Mouse (Mus musculus) heart, embryonic 13.5 days (tissue): Measurements from ENCODE around the gene Cdc37. TPM values are rescaled to one million over a fixed set of nuclear protein-coding genes. Genes with fewer than 3 reads are reported as not detected.

Experiments used
- ATAC-seq: fragments of 200-750 bp; cut with Nextera tagmentation; 2 replicates; pipeline ENCODE4 v1.8.0; 2017; ENCODE audit warnings: moderate TSS enrichment; ENCODE audit not compliant: insufficient number of reproducible peaks, low FRiP score, low TSS enrichment; ENCODE audit errors: extremely low read depth
- H3K27ac ChIP-seq: fragments of 300-500 bp; sonication (generic); replicated peaks from 2 replicates; pipeline ENCODE4 v1.5.1; 2015; ENCODE audit warnings: moderate library complexity, mild to moderate bottlenecking, inconsistent platforms
- H3K27me3 ChIP-seq: fragments of 300-500 bp; sonication (generic); replicated peaks from 2 replicates; pipeline ENCODE4 v1.6.1; 2015; ENCODE audit warnings: mild to moderate bottlenecking, inconsistent platforms
- H3K36me3 ChIP-seq: fragments of 300-500 bp; sonication (generic); 2 replicates; pipeline ENCODE4 v1.6.1; 2015; ENCODE audit warnings: mild to moderate bottlenecking, inconsistent platforms
- H3K4me1 ChIP-seq: fragments of 300-500 bp; sonication (generic); 2 replicates; pipeline ENCODE4 v1.6.1; 2015; ENCODE audit warnings: inconsistent platforms
- H3K4me2 ChIP-seq: fragments of 300-500 bp; sonication (generic); 2 replicates; pipeline ENCODE4 v1.6.1; 2015; ENCODE audit warnings: inconsistent platforms, mild to moderate bottlenecking, moderate library complexity
- H3K4me3 ChIP-seq: fragments of 300-500 bp; sonication (generic); 2 replicates; pipeline ENCODE4 v1.5.1; 2015; ENCODE audit warnings: moderate library complexity, mild to moderate bottlenecking, inconsistent platforms
- H3K9ac ChIP-seq: fragments of 300-500 bp; sonication (generic); 2 replicates; pipeline ENCODE4 v1.6.1; 2015; ENCODE audit warnings: inconsistent platforms, mild to moderate bottlenecking, moderate library complexity
- H3K9me3 ChIP-seq: fragments of 300-500 bp; sonication (generic); 2 replicates; pipeline ENCODE4 v1.6.1; 2016; ENCODE audit warnings: inconsistent platforms
- WGBS: fragments of 180-500 bp; shearing (Covaris S2); methylation state at CpG from one replicate; pipeline ENCODE4 v1.1.7; 2015; ENCODE audit warnings: mixed read lengths; 5-methylcytosine and 5-hydroxymethylcytosine counted together
- polyA plus RNA-seq: library from polyadenylated mRNA; unstranded; fragments of >200 nt; fragmentation: Nextera tagmentation; extraction: Ambion mirVana; gene quantifications from 2 replicates; pipeline ENCODE4 v1.2.1, GENCODE M21; 2015

The Cdc37 gene
- polyA plus RNA-seq, 1 experiment from 2014 or later = 222 TPM

- H3K27me3 ChIP-seq = peaks cover 56% of the 10 kb centered on the region
- no peaks in the 10 kb centered on the region for H3K36me3 ChIP-seq
- peak overlapping the region; percentile 64 for H3K4me3 ChIP-seq
- peak overlapping the region; percentile 97 for H3K27ac ChIP-seq
- no peaks in the 10 kb centered on the region for H3K9me3 ChIP-seq
- WGBS = 32% methylated on average over 3 of the region's 3 CpGs
- H3K4me1 ChIP-seq = peaks cover 56% of the 10 kb centered on the region
- H3K4me2 ChIP-seq = peak overlapping the region; percentile 86
- ATAC-seq = no peak
- peak overlapping the region; percentile 83 for H3K9ac ChIP-seq
These were observed 16.7 kb upstream of the Cdc37 start for GRCm38 (mm10) chr9:21166516-21166915.

GRCm38 (mm10) chr9:21165952-21166451, 16.2 kb upstream of the Cdc37 start:
- Histone ChIP-seq H3K4me1 (peaks cover 57% of the 10 kb centered on the region), H3K27ac (peak overlapping the region; percentile 97; the same call in 1 of the 2 replicates), H3K27me3 (peaks cover 56% of the 10 kb centered on the region), H3K4me3 (peak overlapping the region; percentile 64), H3K4me2 (peak overlapping the region; percentile 86), H3K9me3 (no peaks in the 10 kb centered on the region), H3K36me3 (no peaks in the 10 kb centered on the region), H3K9ac (peak overlapping the region; percentile 83)
- no peak for ATAC-seq
- 1% methylated on average over 47 of the region's 47 CpGs for WGBS

GRCm38 (mm10) chr9:21165041-21165951, 15.5 kb upstream of the Cdc37 start, which contains the start of gene Pde4a:
TSS of gene Pde4a (plus strand) at chr9:21165714.
- Histone ChIP-seq H3K36me3 (no peaks in the 10 kb centered on the region), H3K9ac (peak within 1 kb of the TSS; percentile 83), H3K9me3 (no peaks in the 10 kb centered on the region), H3K27ac (peak within 1 kb of the TSS; percentile 97), H3K4me3 (peak within 1 kb of the TSS; percentile 64), H3K4me1 (peaks cover 57% of the 10 kb centered on the region), H3K27me3 (peaks cover 56% of the 10 kb centered on the region), H3K4me2 (peak within 1 kb of the TSS; percentile 86)
- ATAC-seq = no peak
- WGBS = under 1% methylated on average over 84 of the region's 86 CpGs

- Histone ChIP-seq H3K27ac (no peak overlapping the region), H3K27me3 (peaks cover 56% of the 10 kb centered on the region), H3K4me1 (peaks cover 54% of the 10 kb centered on the region), H3K9ac (peak overlapping the region; percentile 68), H3K36me3 (no peaks in the 10 kb centered on the region), H3K9me3 (no peaks in the 10 kb centered on the region), H3K4me3 (peak overlapping the region; percentile 64), H3K4me2 (peak overlapping the region; percentile 86)
- ATAC-seq = no peak
- under 1% methylated on average over 26 of the region's 26 CpGs for WGBS
These were observed 14.3 kb upstream of the Cdc37 start for GRCm38 (mm10) chr9:21164072-21164471.

- WGBS = 40% methylated on average over 11 of the region's 11 CpGs
- no peak for ATAC-seq
- no peaks in the 10 kb centered on the region for H3K9me3 ChIP-seq
- no peaks in the 10 kb centered on the region for H3K36me3 ChIP-seq
- peaks cover 56% of the 10 kb centered on the region for H3K27me3 ChIP-seq
- H3K4me3 ChIP-seq = peak overlapping the region; percentile 64; the same call in 1 of the 2 replicates
- H3K9ac ChIP-seq = no peak overlapping the region
- H3K27ac ChIP-seq = no peak overlapping the region
- H3K4me2 ChIP-seq = peak overlapping the region; percentile 86
- peaks cover 46% of the 10 kb centered on the region for H3K4me1 ChIP-seq
These were observed 13.6 kb upstream of the Cdc37 start for GRCm38 (mm10) chr9:21163086-21164050.

- Histone ChIP-seq H3K36me3 (no peaks in the 10 kb centered on the region), H3K27ac (no peak overlapping the region), H3K27me3 (peaks cover 46% of the 10 kb centered on the region), H3K4me2 (peak overlapping the region; percentile 72), H3K9me3 (no peaks in the 10 kb centered on the region), H3K9ac (peak overlapping the region; percentile 83), H3K4me3 (peak overlapping the region; percentile 58), H3K4me1 (peaks cover 26% of the 10 kb centered on the region)
- peak; percentile 71 for ATAC-seq
- WGBS = 1% methylated on average over 52 of the region's 52 CpGs
These were observed 11.6 kb upstream of the Cdc37 start for GRCm38 (mm10) chr9:21161209-21161909.

GRCm38 (mm10) chr9:21154787-21155186, 5.0 kb upstream of the Cdc37 start:
- H3K36me3 ChIP-seq = no peaks in the 10 kb centered on the region
- ATAC-seq = no peak
- H3K9ac ChIP-seq = no peak overlapping the region
- H3K27me3 ChIP-seq = no peaks in the 10 kb centered on the region
- peaks cover 23% of the 10 kb centered on the region for H3K4me1 ChIP-seq
- no peak overlapping the region for H3K27ac ChIP-seq
- no peak overlapping the region for H3K4me2 ChIP-seq
- H3K4me3 ChIP-seq = no peak overlapping the region
- H3K9me3 ChIP-seq = no peaks in the 10 kb centered on the region
- WGBS = 84% methylated on average over 3 of the region's 3 CpGs

GRCm38 (mm10) chr9:21153833-21154232, 4.1 kb upstream of the Cdc37 start:
- Histone ChIP-seq H3K27ac (peak overlapping the region; percentile 75), H3K4me3 (peak overlapping the region; percentile 55), H3K9me3 (no peaks in the 10 kb centered on the region), H3K9ac (peak overlapping the region; percentile 78), H3K4me2 (peak overlapping the region; percentile 89), H3K36me3 (no peaks in the 10 kb centered on the region), H3K4me1 (peaks cover 28% of the 10 kb centered on the region), H3K27me3 (no peaks in the 10 kb centered on the region)
- ATAC-seq = no peak
- 7% methylated on average over 5 of the region's 5 CpGs for WGBS

GRCm38 (mm10) chr9:21153331-21153730, 3.5 kb upstream of the Cdc37 start:
- 7% methylated on average over 12 of the region's 12 CpGs for WGBS
- Histone ChIP-seq H3K9ac (peak overlapping the region; percentile 78), H3K9me3 (no peaks in the 10 kb centered on the region), H3K4me1 (peaks cover 33% of the 10 kb centered on the region), H3K4me2 (peak overlapping the region; percentile 89), H3K4me3 (peak overlapping the region; percentile 55), H3K27ac (peak overlapping the region; percentile 75), H3K36me3 (no peaks in the 10 kb centered on the region), H3K27me3 (no peaks in the 10 kb centered on the region)
- ATAC-seq = no peak

- H3K9ac ChIP-seq = peak overlapping the region; percentile 78
- no peaks in the 10 kb centered on the region for H3K9me3 ChIP-seq
- peaks cover 39% of the 10 kb centered on the region for H3K4me1 ChIP-seq
- H3K4me2 ChIP-seq = peak overlapping the region; percentile 89
- no peak for ATAC-seq
- H3K27ac ChIP-seq = peak overlapping the region; percentile 75
- WGBS = 2% methylated on average over 11 of the region's 11 CpGs
- H3K4me3 ChIP-seq = peak overlapping the region; percentile 55
- no peaks in the 10 kb centered on the region for H3K27me3 ChIP-seq
- 0 out of 2 replicates have a peak, but pooled peaks cover 3% of the 10 kb centered on the region for H3K36me3 ChIP-seq
These were observed 2.9 kb upstream of the Cdc37 start for GRCm38 (mm10) chr9:21152715-21153114.
